9 mouse cellular contexts compared by ENCODE assay signal in the genomic region with DNA sequence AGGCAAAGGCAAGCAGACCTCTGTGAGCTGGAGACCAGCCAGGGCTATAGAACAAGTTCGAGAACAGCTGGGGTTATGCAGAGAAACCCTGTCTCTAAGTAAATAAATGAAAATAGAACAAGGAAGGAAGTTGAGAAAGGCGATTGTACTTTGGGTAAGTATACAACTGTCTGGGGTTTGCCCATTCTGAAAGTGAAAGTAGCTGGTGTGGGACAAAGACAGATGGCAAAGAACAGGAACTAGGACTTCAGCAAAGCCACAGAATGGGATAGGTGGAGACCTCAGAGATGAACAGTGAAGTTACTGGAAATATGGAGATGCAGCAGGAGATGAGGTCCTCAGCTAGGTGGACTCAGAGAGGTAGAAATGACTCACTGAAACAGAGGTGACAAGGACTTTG. TPM values are rescaled to one million over a fixed set of nuclear protein-coding genes. Genes with fewer than 3 reads are reported as not detected.
DNase-seq lines count a peak whose midpoint lies in the region; ATAC-seq and TF ChIP-seq lines count a peak whose summit lies in the region.
"Had no signal": no experiment of that assay in that cellular context is flagged by ENCODE, and none has a peak within 500 bp of the region (broad histone marks: within the 10 kb centered on the region; RNA-seq: fewer than 3 reads in every experiment).

No protein-coding gene starts in this region.

- H3K4me2 ChIP-seq in kidney, embryonic 16.5 days (replicated peaks; ENCODE audit: low read depth, low read length), result no peak overlapping the region
- 0 out of 2 replicates have a peak overlapping the region, but pooled peaks have one; percentile 1 for H3K4me2 ChIP-seq in stomach, postnatal 0 days (replicated peaks; ENCODE audit: low read depth)
- no peak overlapping the region for H3K4me2 ChIP-seq in forebrain, embryonic 14.5 days (ENCODE audit: low read length)
- H3K4me2 ChIP-seq: limb, embryonic 12.5 days had no signal

- DNase-seq in kidney, adult 11 months, result peak; percentile 5
- peak; percentile 40 to 53 for DNase-seq in lung, adult 18-20 months
- DNase-seq in stomach, postnatal 0 days (ENCODE audit: low spot score), result peak; percentile 42
- DNase-seq in forebrain, embryonic 10.5 days (ENCODE audit: extremely low spot score, low spot score), result no peak
- no peak for DNase-seq in cerebellum, adult 18-20 months
- no peak for DNase-seq in forebrain, embryonic 14.5 days (ENCODE audit: low spot score)

- H3K36me3 ChIP-seq in kidney, embryonic 16.5 days (ENCODE audit: insufficient read depth, low read length), result no peaks in the 10 kb centered on the region
- no peaks in the 10 kb centered on the region for H3K36me3 ChIP-seq in stomach, postnatal 0 days (ENCODE audit: control insufficient read depth, insufficient read depth, low read length)
- no peaks in the 10 kb centered on the region for H3K36me3 ChIP-seq in forebrain, embryonic 10.5 days (replicated peaks)
- H3K36me3 ChIP-seq in forebrain, embryonic 14.5 days (ENCODE audit: control insufficient read depth, insufficient read depth, low read length), result no peaks in the 10 kb centered on the region
- H3K36me3 ChIP-seq: limb, embryonic 12.5 days had no signal

- H3K27ac ChIP-seq in kidney, embryonic 16.5 days (ENCODE audit: low read length), result no peak overlapping the region
- H3K27ac ChIP-seq in brown adipose tissue, adult 24 weeks (replicated peaks; ENCODE audit: low read depth, low read length), result peak overlapping the region; percentile 61
- H3K27ac ChIP-seq in stomach, postnatal 0 days (replicated peaks), result peak overlapping the region; percentile 70; the same call in 1 of the 2 replicates
- H3K27ac ChIP-seq in forebrain, embryonic 10.5 days, result no peak overlapping the region
- H3K27ac ChIP-seq in forebrain, embryonic 14.5 days (ENCODE audit: low read depth, low read length), result no peak overlapping the region
- H3K27ac ChIP-seq: limb, embryonic 12.5 days had no signal

- no peak for ATAC-seq in kidney, embryonic 16.5 days (ENCODE audit: low FRiP score, low TSS enrichment)
- peak; percentile 83 for ATAC-seq in stomach, postnatal 0 days (ENCODE audit: low FRiP score, low TSS enrichment)
- ATAC-seq in forebrain, embryonic 14.5 days, result no peak

- no peaks in the 10 kb centered on the region for H3K27me3 ChIP-seq in kidney, embryonic 16.5 days (ENCODE audit: insufficient read depth, low read length)
- H3K27me3 ChIP-seq in stomach, postnatal 0 days (ENCODE audit: control insufficient read depth, insufficient read depth, low read length), result no peaks in the 10 kb centered on the region
- H3K27me3 ChIP-seq in forebrain, embryonic 10.5 days (ENCODE audit: poor library complexity, severe bottlenecking), result no peaks in the 10 kb centered on the region
- H3K27me3 ChIP-seq in forebrain, embryonic 14.5 days (replicated peaks; ENCODE audit: control insufficient read depth, insufficient read depth, low read length), result no peaks in the 10 kb centered on the region
- H3K27me3 ChIP-seq: limb, embryonic 12.5 days had no signal

- no peak for TF ChIP-seq CTCF in stomach, postnatal 0 days (IDR thresholded peaks at IDR 0.05; ENCODE audit: low read depth)

- H3K9ac ChIP-seq in kidney, embryonic 16.5 days (replicated peaks; ENCODE audit: low read length), result no peak overlapping the region
- H3K9ac ChIP-seq in stomach, postnatal 0 days (ENCODE audit: low read length), result 0 out of 2 replicates have a peak overlapping the region, but pooled peaks have one; percentile 0
- no peak overlapping the region for H3K9ac ChIP-seq in forebrain, embryonic 14.5 days (ENCODE audit: low read length)
- H3K9ac ChIP-seq: limb, embryonic 12.5 days had no signal

- no peaks in the 10 kb centered on the region for H3K4me1 ChIP-seq in kidney, embryonic 16.5 days (ENCODE audit: insufficient read depth, low read length)
- H3K4me1 ChIP-seq in brown adipose tissue, adult 24 weeks (ENCODE audit: control insufficient read depth, insufficient read depth, insufficient read length, low read length), result no peaks in the 10 kb centered on the region
- H3K4me1 ChIP-seq in stomach, postnatal 0 days (replicated peaks; ENCODE audit: control insufficient read depth, insufficient read depth), result no peaks in the 10 kb centered on the region
- H3K4me1 ChIP-seq in forebrain, embryonic 10.5 days, result no peaks in the 10 kb centered on the region
- H3K4me1 ChIP-seq in forebrain, embryonic 14.5 days (ENCODE audit: control insufficient read depth, insufficient read depth, low read length), result no peaks in the 10 kb centered on the region
- H3K4me1 ChIP-seq: limb, embryonic 12.5 days had no signal

- H3K4me3 ChIP-seq in kidney, embryonic 16.5 days (ENCODE audit: low read length), result no peak overlapping the region
- H3K4me3 ChIP-seq in brown adipose tissue, adult 24 weeks (ENCODE audit: insufficient read depth, low read depth, low read length), result 0 out of 2 replicates have a peak overlapping the region, but pooled peaks have one; percentile 31
- no peak overlapping the region for H3K4me3 ChIP-seq in stomach, postnatal 0 days (ENCODE audit: low read depth, low read length)
- H3K4me3 ChIP-seq in forebrain, embryonic 10.5 days, result no peak overlapping the region
- no peak overlapping the region for H3K4me3 ChIP-seq in forebrain, embryonic 14.5 days (ENCODE audit: low read depth, low read length)
- H3K4me3 ChIP-seq: limb, embryonic 12.5 days had no signal

- 43% methylated on average over 2 of the region's 2 CpGs for WGBS in kidney, embryonic 16.5 days
- 0% methylated on average over 2 of the region's 2 CpGs for WGBS in stomach, postnatal 0 days
- 67% methylated on average over 2 of the region's 2 CpGs for WGBS in forebrain, embryonic 10.5 days
- 73% methylated on average over 2 of the region's 2 CpGs for WGBS in forebrain, embryonic 14.5 days

- TF ChIP-seq EP300 in stomach, postnatal 0 days (optimal IDR thresholded peaks at IDR 0.05), result no peak

- no peaks in the 10 kb centered on the region for H3K9me3 ChIP-seq in kidney, embryonic 16.5 days (ENCODE audit: low read length)
- no peaks in the 10 kb centered on the region for H3K9me3 ChIP-seq in stomach, postnatal 0 days (ENCODE audit: control insufficient read depth, low read length)
- H3K9me3 ChIP-seq in forebrain, embryonic 10.5 days, result no peaks in the 10 kb centered on the region
- H3K9me3 ChIP-seq in forebrain, embryonic 14.5 days (replicated peaks; ENCODE audit: control insufficient read depth, low read length), result no peaks in the 10 kb centered on the region
- H3K9me3 ChIP-seq: limb, embryonic 12.5 days had no signal

RNA-seq across cellular contexts. Expression of gene Lair1, which starts 19.8 kb away (rescaled TPM):
- 0.90 and 1.4 TPM in 2 replicates for polyA plus RNA-seq in kidney, embryonic 16.5 days (2015; fragmentation: Nextera tagmentation; extraction: Ambion mirVana)
- 1.6 and 1.7 TPM in 2 replicates for polyA plus RNA-seq in brown adipose tissue, adult 24 weeks (2012; ENCODE audit: insufficient read depth, insufficient read length, missing spikeins)
- 1.5 and 3.0 TPM in 2 replicates for polyA plus RNA-seq in stomach, postnatal 0 days (2015; fragmentation: Nextera tagmentation; extraction: Ambion mirVana)
- polyA plus RNA-seq in forebrain, embryonic 10.5 days (2016; fragmentation: Nextera tagmentation; extraction: Ambion mirVana), result 0.26 and 0.51 TPM in 2 replicates
- polyA plus RNA-seq in forebrain, embryonic 14.5 days (2014; fragmentation: Nextera tagmentation; extraction: Ambion mirVana), result 1.8 and 2.1 TPM in 2 replicates

RNA-seq across cellular contexts. Expression of gene Ttyh1, which starts 36.4 kb away (rescaled TPM):
- 2.4 and 2.7 TPM in 2 replicates for polyA plus RNA-seq in kidney, embryonic 16.5 days (2015; fragmentation: Nextera tagmentation; extraction: Ambion mirVana)
- 1.4 and 2.3 TPM in 2 replicates for polyA plus RNA-seq in brown adipose tissue, adult 24 weeks (2012; ENCODE audit: insufficient read depth, insufficient read length, missing spikeins)
- 4.1 and 4.3 TPM in 2 replicates for polyA plus RNA-seq in stomach, postnatal 0 days (2015; fragmentation: Nextera tagmentation; extraction: Ambion mirVana)
- 32.6 and 33.0 TPM in 2 replicates for polyA plus RNA-seq in forebrain, embryonic 10.5 days (2016; fragmentation: Nextera tagmentation; extraction: Ambion mirVana)
- 61.6 and 68.0 TPM in 2 replicates for polyA plus RNA-seq in forebrain, embryonic 14.5 days (2014; fragmentation: Nextera tagmentation; extraction: Ambion mirVana)

RNA-seq across cellular contexts. Expression of gene Leng8, which starts 54.0 kb away (rescaled TPM):
- polyA plus RNA-seq in kidney, embryonic 16.5 days (2015; fragmentation: Nextera tagmentation; extraction: Ambion mirVana), result 59.7 and 74.2 TPM in 2 replicates
- polyA plus RNA-seq in brown adipose tissue, adult 24 weeks (2012; ENCODE audit: insufficient read depth, insufficient read length, missing spikeins), result 20.2 and 24.0 TPM in 2 replicates
- polyA plus RNA-seq in stomach, postnatal 0 days (2015; fragmentation: Nextera tagmentation; extraction: Ambion mirVana), result 14.7 and 20.1 TPM in 2 replicates
- polyA plus RNA-seq in forebrain, embryonic 10.5 days (2016; fragmentation: Nextera tagmentation; extraction: Ambion mirVana), result 60.6 and 61.5 TPM in 2 replicates
- 43.0 and 59.2 TPM in 2 replicates for polyA plus RNA-seq in forebrain, embryonic 14.5 days (2014; fragmentation: Nextera tagmentation; extraction: Ambion mirVana)

Comparison
In these comparisons a context has a peak if more than half of its experiments do, and no peak if none do; other contexts are left out.
1. DNase-seq: peak in kidney, adult 11 months (single experiment), lung, adult 18-20 months (2 of 2) and stomach, postnatal 0 days (single experiment); none in forebrain, embryonic 10.5 days (single experiment), cerebellum, adult 18-20 months (0 of 2) and forebrain, embryonic 14.5 days (single experiment).
2. H3K27ac ChIP-seq: peak in brown adipose tissue, adult 24 weeks (single experiment) and stomach, postnatal 0 days (single experiment); none in kidney, embryonic 16.5 days (single experiment), forebrain, embryonic 10.5 days (single experiment) and forebrain, embryonic 14.5 days (single experiment).